Mouse (Mus musculus) left cerebral cortex, postnatal 14 days (tissue): ENCODE data around the gene Ado. TPM values are rescaled to one million over a fixed set of nuclear protein-coding genes. Genes with fewer than 3 reads are reported as not detected.

Source experiments
- total RNA-seq, 2 experiments: library from RNA; stranded (reverse); gene quantifications; 2 replicates each; pipeline ENCODE4 v1.2.3; 2021

The Ado gene
- total RNA-seq, 2 experiments from 2014 or later, result 37.6 to 39.0 TPM

Other genes with a start within 250 kb of the Ado start
- 10 to 100 TPM in 1 of 2 experiments, 1 to 10 TPM in 1; 7.1 to 10.5 TPM for gene Egr2, start 13.5 kb downstream of the Ado start, total RNA-seq